Mouse (Mus musculus) lung, postnatal 0 days (tissue): Measurements from ENCODE around the gene Slc6a9. TPM values are rescaled to one million over a fixed set of nuclear protein-coding genes. Genes with fewer than 3 reads are reported as not detected.

Experiments
- ATAC-seq: fragments of 200-750 bp; cut with Nextera tagmentation; 2 replicates; pipeline ENCODE4 v1.8.0; 2017; ENCODE audit warnings: moderate library complexity
- DNase-seq: peaks from one replicate; pipeline ENCODE4 v3.0.0-alpha.2; 2016; ENCODE audit warnings: low spot score
- H3K27ac ChIP-seq: fragments of 300-500 bp; sonication (generic); 2 replicates; pipeline ENCODE4 v1.5.1; 2014; ENCODE audit warnings: antibody characterized with exemption, mild to moderate bottlenecking, low read length, mixed read lengths
- H3K27me3 ChIP-seq: fragments of 300-500 bp; sonication (generic); replicated peaks from 2 replicates; pipeline ENCODE4 v1.6.1; 2014; ENCODE audit warnings: low read length, mixed read lengths; ENCODE audit not compliant: insufficient read depth
- H3K36me3 ChIP-seq: fragments of 300-500 bp; sonication (generic); 2 replicates; pipeline ENCODE4 v1.6.1; 2014; ENCODE audit warnings: low read length, mixed read lengths; ENCODE audit not compliant: insufficient read depth
- H3K4me1 ChIP-seq: fragments of 300-500 bp; sonication (generic); 2 replicates; pipeline ENCODE4 v1.6.1; 2014; ENCODE audit warnings: antibody characterized with exemption, low read depth, low read length, mixed read lengths; ENCODE audit not compliant: insufficient read depth
- H3K4me2 ChIP-seq: fragments of 300-500 bp; sonication (generic); replicated peaks from 2 replicates; pipeline ENCODE4 v1.6.1; 2014; ENCODE audit warnings: low read depth, mild to moderate bottlenecking, low read length, moderate library complexity, mixed read lengths
- H3K4me3 ChIP-seq: fragments of 300-500 bp; sonication (generic); 2 replicates; pipeline ENCODE4 v1.5.1; 2014; ENCODE audit warnings: low read depth, low read length
- H3K9ac ChIP-seq: fragments of 300-500 bp; sonication (generic); replicated peaks from 2 replicates; pipeline ENCODE4 v1.6.1; 2014; ENCODE audit warnings: low read depth, mild to moderate bottlenecking
- H3K9me3 ChIP-seq: fragments of 300-500 bp; sonication (generic); 2 replicates; pipeline ENCODE4 v1.6.1; 2016; ENCODE audit warnings: low read length, mixed read lengths
- CTCF ChIP-seq: IDR thresholded peaks from 2 replicates; pipeline ENCODE4 v1.5.1; 2016; ENCODE audit warnings: antibody characterized with exemption, mild to moderate bottlenecking
- EP300 ChIP-seq: IDR thresholded peaks from 2 replicates; pipeline ENCODE4 v1.6.1; 2016; ENCODE audit warnings: antibody characterized with exemption, mild to moderate bottlenecking, control low read depth
- WGBS: fragments of 180-500 bp; shearing (Covaris S2); extraction: QIAGEN DNeasy Blood & Tissue Kit; methylation state at CpG from one replicate; pipeline ENCODE4 v1.1.7; 2014; 5-methylcytosine and 5-hydroxymethylcytosine counted together
- polyA plus RNA-seq: library from polyadenylated mRNA; unstranded; fragments of >200 nt; fragmentation: Nextera tagmentation; extraction: Ambion mirVana; gene quantifications from 2 replicates; pipeline ENCODE4 v1.2.1, GENCODE M21; 2015

Gene Slc6a9
- polyA plus RNA-seq, 1 experiment from 2014 or later: 19.1 TPM

DNA sequence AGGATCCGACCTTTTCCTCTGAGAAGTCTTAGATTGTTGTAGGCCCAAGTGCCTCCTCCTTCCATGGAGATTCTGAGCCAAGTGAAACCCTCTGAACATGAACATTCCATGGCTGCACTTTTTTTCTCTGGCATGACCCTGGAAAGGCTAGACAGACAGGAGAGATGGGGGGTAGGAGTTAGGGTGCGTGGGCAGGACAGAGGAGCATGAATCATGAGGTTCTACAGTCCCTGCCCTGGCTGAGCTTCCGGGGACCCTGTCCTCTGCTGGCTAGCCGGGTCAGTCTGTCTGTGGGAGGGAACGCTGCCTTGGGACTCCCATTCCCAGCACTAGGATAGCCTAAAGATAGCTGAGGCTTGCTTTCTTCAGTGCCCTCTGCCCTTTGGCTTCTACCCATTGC is 10.2 kb downstream of the Slc6a9 start:
- DNase-seq: no peak
- Histone ChIP-seq H3K27ac (no peak overlapping the region), H3K36me3 (no peaks in the 10 kb centered on the region), H3K4me1 (peaks cover 9% of the 10 kb centered on the region; the same call in 1 of the 2 replicates), H3K9me3 (no peaks in the 10 kb centered on the region), H3K4me2 (no peak overlapping the region), H3K9ac (no peak overlapping the region), H3K27me3 (no peaks in the 10 kb centered on the region), H3K4me3 (no peak overlapping the region)
- no peak for ATAC-seq
- TF ChIP-seq EP300: no peak
- TF ChIP-seq CTCF: no peak
- 81% methylated on average over 5 of the region's 5 CpGs for WGBS

DNA sequence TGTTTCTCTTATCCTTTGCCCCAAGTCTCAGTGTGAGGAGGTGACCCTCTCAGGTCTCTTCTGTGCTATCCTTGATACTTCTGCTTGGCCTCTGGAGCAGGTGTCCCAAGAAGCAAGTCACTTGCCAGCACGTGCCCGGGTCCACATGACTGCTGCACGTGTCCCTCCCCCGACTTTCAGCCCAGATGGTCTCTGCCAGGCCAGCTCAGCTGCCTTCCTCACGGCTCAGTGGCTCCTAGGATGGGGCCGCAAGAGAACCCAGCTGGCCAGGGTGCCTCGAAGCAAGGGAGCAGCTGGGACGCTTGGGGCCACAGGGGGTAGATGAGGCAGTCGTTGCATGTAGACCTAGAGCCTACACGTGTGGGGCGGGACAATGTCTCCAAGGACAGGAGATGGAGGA is 11.0 kb downstream of the Slc6a9 start:
- Histone ChIP-seq H3K9me3 (no peaks in the 10 kb centered on the region), H3K4me1 (peaks cover 6% of the 10 kb centered on the region; the same call in 1 of the 2 replicates), H3K4me3 (no peak overlapping the region), H3K36me3 (no peaks in the 10 kb centered on the region), H3K9ac (no peak overlapping the region), H3K27ac (no peak overlapping the region), H3K27me3 (no peaks in the 10 kb centered on the region), H3K4me2 (no peak overlapping the region)
- 90% methylated on average over 11 of the region's 11 CpGs for WGBS
- ATAC-seq (no peak), DNase-seq (no peak)
- TF ChIP-seq CTCF (no peak), EP300 (no peak)

DNA sequence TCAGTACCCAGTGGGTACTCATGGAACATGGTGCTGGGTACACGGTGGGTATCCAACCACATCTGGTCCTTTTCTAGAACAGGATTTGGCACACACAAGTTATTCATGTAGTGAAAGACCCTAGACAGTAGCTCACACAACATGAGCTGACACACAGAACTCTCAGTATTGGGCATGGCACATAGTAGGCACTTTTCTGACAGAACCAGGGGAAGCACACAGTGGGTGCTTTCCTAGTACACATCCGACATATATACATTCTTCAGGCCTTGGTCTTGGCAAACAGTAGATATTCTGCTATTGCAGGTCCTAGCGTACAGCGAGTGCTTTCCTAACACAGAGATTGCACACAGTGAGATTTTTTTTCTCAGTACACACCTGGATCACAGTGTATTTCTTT is 12.0 kb downstream of the Slc6a9 start:
- ATAC-seq (no peak), DNase-seq (no peak)
- 0 out of 2 replicates have a peak, but pooled peaks cover 3% of the 10 kb centered on the region for H3K4me1 ChIP-seq
- H3K27me3 ChIP-seq: no peaks in the 10 kb centered on the region
- no peaks in the 10 kb centered on the region for H3K36me3 ChIP-seq
- no peak overlapping the region for H3K27ac ChIP-seq
- 96% methylated on average over 4 of the region's 4 CpGs for WGBS
- H3K9me3 ChIP-seq: no peaks in the 10 kb centered on the region
- no peak overlapping the region for H3K4me2 ChIP-seq
- no peak for TF ChIP-seq CTCF
- no peak for TF ChIP-seq EP300
- H3K4me3 ChIP-seq: no peak overlapping the region
- no peak overlapping the region for H3K9ac ChIP-seq

DNA sequence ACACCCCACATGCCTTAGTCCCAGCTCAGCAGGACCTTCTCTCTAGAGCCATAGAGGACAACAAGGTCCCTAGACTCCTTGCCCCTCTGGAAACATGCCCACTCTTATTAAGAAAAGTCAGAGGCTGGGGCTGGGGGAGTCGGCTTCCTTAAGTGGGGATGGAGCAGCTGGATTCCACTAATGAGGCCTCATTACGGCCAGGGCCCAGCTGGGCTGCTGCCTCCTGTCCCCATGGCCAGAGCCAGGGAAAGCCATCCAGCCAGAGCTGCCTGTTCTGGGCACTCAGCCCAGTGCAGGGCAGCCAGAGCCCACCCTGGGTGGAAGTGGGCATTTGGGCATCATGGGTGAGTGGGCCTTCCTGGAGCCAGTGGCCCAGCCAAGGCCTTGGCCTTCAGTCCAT is 12.7 kb downstream of the Slc6a9 start:
- TF ChIP-seq EP300 (no peak), CTCF (no peak)
- Histone ChIP-seq H3K4me2 (no peak overlapping the region), H3K9me3 (no peaks in the 10 kb centered on the region), H3K4me3 (no peak overlapping the region), H3K27me3 (no peaks in the 10 kb centered on the region), H3K9ac (no peak overlapping the region), H3K27ac (no peak overlapping the region), H3K36me3 (no peaks in the 10 kb centered on the region), H3K4me1 (0 out of 2 replicates have a peak, but pooled peaks cover 3% of the 10 kb centered on the region)
- peak; percentile 74 for ATAC-seq
- peak; percentile 65 for DNase-seq
- 48% methylated on average over 2 of the region's 2 CpGs for WGBS

DNA sequence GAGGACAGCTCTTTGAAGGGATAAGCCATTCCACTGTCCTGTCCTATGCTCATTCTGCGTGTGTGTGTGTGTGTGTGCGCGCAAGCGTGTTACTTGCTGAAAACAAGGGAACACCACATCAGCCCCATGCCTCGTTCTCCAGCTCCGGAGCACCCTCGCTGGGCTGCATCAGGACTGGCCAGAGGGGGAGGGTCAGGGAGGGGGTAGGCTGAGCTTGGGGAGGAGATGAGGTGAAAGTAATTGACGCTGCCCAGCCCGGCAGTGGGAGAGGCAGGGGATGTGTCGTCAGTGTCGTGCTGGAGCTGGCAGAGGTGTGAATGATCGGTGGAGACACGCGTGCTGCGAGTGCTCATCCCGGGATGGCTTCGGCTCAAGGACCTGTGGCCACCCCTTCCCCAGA is 14.8 kb downstream of the Slc6a9 start:
- Histone ChIP-seq H3K27me3 (no peaks in the 10 kb centered on the region), H3K4me1 (0 out of 2 replicates have a peak, but pooled peaks cover 3% of the 10 kb centered on the region), H3K9ac (no peak overlapping the region), H3K4me2 (no peak overlapping the region), H3K4me3 (no peak overlapping the region), H3K27ac (no peak overlapping the region), H3K36me3 (no peaks in the 10 kb centered on the region), H3K9me3 (no peaks in the 10 kb centered on the region)
- DNase-seq (no peak), ATAC-seq (no peak)
- TF ChIP-seq CTCF: no peak
- no peak for TF ChIP-seq EP300
- 59% methylated on average over 17 of the region's 17 CpGs for WGBS

DNA sequence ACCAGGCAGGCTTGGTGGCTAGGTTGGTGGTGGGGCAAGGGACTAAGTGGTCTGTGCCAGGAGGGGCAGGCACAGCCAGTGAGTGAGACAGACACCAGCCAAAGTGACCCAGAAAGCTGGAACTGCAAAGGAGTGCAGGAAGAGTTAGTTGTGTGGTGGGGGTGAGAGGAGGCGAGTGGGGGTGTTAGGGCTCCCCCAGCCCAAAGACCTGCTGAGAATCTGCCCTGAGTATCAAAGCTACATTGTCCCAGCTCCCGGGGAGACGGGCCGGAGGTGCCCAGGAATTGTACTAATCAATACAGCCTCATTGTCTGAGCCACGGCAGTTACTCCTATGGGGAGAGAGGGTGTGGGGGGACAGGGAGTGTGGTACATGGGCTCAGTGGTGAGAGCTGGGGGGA is 15.2 kb downstream of the Slc6a9 start:
- TF ChIP-seq CTCF (no peak), EP300 (no peak)
- Histone ChIP-seq H3K4me1 (0 out of 2 replicates have a peak, but pooled peaks cover 3% of the 10 kb centered on the region), H3K4me2 (no peak overlapping the region), H3K27me3 (no peaks in the 10 kb centered on the region), H3K36me3 (no peaks in the 10 kb centered on the region), H3K4me3 (no peak overlapping the region), H3K9me3 (no peaks in the 10 kb centered on the region), H3K9ac (no peak overlapping the region), H3K27ac (no peak overlapping the region)
- no peak for ATAC-seq
- DNase-seq: no peak
- WGBS: 85% methylated on average over 5 of the region's 5 CpGs

DNA sequence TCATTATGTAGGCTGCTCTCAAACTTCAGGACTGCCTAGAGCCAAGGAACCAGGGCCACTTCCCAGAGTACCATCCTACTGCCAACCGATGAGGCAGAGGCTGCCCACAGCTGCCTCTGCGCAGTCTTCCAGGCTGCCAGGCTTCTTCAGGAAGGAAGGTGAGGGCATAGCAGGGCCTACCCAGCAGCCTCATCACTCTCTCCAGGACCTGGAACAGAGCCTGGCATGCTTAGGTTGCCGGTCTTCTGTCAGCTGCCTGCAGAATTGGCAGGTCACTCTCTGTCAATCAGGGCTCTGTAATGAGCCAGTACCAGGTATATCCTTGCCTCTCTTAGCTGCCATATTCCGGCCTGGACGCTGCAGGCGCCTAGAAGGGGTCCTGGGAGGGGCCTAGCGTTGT is 15.9 kb downstream of the Slc6a9 start:
- Histone ChIP-seq H3K4me2 (no peak overlapping the region), H3K9ac (no peak overlapping the region), H3K9me3 (no peaks in the 10 kb centered on the region), H3K27ac (no peak overlapping the region), H3K4me3 (no peak overlapping the region), H3K27me3 (no peaks in the 10 kb centered on the region), H3K36me3 (no peaks in the 10 kb centered on the region), H3K4me1 (0 out of 2 replicates have a peak, but pooled peaks cover 3% of the 10 kb centered on the region)
- TF ChIP-seq EP300: no peak
- no peak for TF ChIP-seq CTCF
- WGBS: 85% methylated on average over 7 of the region's 7 CpGs
- DNase-seq (no peak), ATAC-seq (no peak)
